Mouse (Mus musculus): ENCODE measurements at regions not wholly inside any gene's neighbourhood (a gene's known extent, or its start where the extent isn't known, plus 50 kb on each side); places are given as distances from the start of the nearest gene placed in this dataset.

DNA sequence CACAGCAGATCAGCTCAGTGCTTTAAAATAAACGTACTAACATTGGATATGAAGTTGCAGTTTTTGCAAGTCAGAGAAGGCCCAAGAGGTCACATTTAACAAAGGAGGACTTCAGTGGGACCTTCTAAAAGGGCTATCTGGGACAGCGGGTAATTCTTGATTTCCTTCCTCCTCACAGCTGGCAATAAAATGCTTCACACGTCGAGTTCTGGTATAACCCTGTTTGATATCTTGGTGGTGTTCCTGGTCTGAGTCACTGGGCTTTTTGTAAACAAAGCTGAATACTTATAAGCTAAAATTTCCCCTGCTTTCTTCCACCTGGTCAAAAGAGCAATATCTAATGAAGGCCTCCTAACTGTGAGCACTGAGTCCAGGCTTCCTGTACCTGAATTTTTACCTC is 187.9 kb downstream of the Rnd3 start:
- TF ChIP-seq POLR2A (IDR thresholded peaks at IDR 0.05; ENCODE audit: borderline replicate concordance, extremely low read depth, low read depth, low read length), result no peak
- no peak for TF ChIP-seq CTCF (IDR thresholded peaks at IDR 0.05; ENCODE audit: insufficient read depth, low read length)

Measured in lung, adult 2 months (tissue).